Mouse (Mus musculus): Measurements from ENCODE around the gene Cabin1.

GRCm38 (mm10) chr10:75777885-75778284, 13.7 kb upstream of the Cabin1 start:
- TF ChIP-seq CTCF (IDR thresholded peaks at IDR 0.05; ENCODE audit: extremely low read depth, insufficient read length, insufficient replicate concordance, low read depth, low read length), result no peak
- TF ChIP-seq POLR2A (IDR thresholded peaks at IDR 0.05; ENCODE audit: low read depth, low read length), result no peak
